Mouse (Mus musculus): ENCODE measurements at regions not wholly inside any gene's neighbourhood (a gene's known extent, or its start where the extent isn't known, plus 50 kb on each side); places are given as distances from the start of the nearest gene placed in this dataset.

DNA sequence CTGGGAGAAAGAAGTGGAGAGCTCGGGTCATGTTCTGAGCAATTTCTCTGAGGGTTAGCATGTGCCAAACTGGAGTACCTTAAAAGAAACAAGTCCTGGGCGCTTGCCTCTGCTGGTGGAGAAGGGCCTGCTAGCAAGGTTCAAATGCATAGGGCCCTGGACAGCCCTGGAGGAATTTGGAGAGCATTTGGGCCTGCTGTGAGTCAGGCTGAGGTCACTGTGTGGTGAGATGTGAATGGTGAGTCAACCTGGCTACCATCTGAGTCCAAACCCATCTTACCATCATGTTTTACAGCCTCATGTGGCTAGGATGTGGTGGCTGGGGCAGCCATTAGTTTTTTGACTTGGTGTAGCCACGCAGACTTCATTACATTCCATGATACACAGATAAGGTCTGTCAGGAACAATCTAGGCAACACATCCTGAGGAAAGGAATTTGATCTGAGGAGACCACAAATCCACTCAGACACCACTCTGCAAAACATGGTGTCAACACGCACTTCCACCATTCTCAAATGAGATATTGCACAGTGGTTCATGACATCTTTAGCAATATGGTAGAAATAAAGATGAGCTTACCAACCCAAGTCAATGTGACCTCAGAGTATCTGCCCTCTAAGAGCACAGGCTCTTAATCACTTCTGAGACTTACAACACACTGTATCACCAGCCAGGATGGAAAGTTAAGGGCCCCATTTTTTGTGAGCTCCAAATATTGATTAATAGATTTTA lies 83.1 kb downstream of the Thbs2 start:
- peak in 1 of 2 experiments; percentile 3 for DNase-seq (ENCODE audit: low spot score in 2 of 2)

DNA sequence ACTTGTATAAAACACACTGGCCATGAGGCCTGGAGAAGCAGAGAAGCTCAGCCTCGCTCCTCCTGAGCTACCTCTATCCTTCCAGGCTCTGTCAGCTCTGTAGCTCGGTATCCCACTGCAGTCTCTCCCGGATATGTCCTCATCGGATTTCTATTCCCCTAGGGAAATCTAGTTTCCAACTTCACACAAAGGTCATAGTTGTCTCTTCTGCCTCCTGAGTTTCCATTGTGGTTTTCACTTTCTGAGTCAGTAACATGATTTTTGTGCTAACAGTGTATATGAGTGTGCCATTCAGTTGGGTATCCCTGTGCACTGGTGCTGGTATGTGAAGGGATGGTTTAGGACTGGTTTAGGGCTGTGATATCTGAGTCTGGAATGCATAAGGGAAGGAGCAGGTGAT lies 85.2 kb downstream of the Thbs2 start:
- peak in 1 of 2 experiments; percentile 5 for DNase-seq (ENCODE audit: low spot score in 2 of 2)

- DNase-seq (ENCODE audit: low spot score in 2 of 2): no peak
Observed at GRCm38 (mm10) chr17:14606356-14606989, 87.6 kb downstream of the Thbs2 start.

DNA sequence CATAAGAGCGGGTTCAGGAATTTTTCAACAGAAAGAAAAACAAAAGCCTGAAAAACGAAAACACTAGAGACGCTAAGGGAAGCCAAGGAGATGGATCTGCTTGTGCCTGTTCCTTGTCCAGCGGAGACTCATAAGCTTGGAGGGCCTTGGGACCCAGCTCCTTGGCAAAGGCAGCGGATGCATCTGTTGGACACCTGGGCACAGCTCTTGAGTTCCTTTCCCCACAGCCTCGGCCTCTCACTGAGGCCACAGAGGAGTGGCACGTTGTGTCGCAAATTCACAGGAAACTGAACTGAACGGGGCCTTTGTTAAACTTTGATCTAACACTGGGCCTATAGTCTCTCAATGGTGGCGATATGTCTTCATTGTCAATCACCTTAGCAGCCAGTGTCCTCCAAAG lies 94.4 kb downstream of the Thbs2 start:
- no peak for DNase-seq (ENCODE audit: low spot score in 2 of 2)

DNA sequence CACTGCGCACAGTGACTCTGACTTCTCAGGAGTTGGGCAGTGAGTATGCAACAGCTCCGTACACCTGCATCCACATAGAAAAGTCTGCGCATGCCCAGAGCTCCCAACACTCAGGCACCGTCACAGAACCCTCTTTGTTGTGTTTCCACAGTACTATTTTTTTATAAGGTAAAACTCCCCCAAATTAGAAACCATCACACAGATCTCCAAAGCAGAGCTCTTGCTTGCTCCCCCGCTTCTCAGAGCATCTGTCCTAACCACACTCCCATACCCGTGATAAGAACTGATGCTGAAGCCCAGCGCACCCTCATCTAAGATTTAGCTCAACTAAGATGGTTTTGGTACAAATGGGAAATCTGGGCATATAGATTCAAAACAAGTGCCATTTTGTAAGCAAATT lies 97.6 kb downstream of the Thbs2 start:
- no peak for DNase-seq (ENCODE audit: low spot score in 2 of 2)

GRCm38 (mm10) chr17:14595525-14595924 lies 98.5 kb downstream of the Thbs2 start:
- DNase-seq (ENCODE audit: low spot score in 2 of 2): peak in 1 of 2 experiments; percentile 27

DNA sequence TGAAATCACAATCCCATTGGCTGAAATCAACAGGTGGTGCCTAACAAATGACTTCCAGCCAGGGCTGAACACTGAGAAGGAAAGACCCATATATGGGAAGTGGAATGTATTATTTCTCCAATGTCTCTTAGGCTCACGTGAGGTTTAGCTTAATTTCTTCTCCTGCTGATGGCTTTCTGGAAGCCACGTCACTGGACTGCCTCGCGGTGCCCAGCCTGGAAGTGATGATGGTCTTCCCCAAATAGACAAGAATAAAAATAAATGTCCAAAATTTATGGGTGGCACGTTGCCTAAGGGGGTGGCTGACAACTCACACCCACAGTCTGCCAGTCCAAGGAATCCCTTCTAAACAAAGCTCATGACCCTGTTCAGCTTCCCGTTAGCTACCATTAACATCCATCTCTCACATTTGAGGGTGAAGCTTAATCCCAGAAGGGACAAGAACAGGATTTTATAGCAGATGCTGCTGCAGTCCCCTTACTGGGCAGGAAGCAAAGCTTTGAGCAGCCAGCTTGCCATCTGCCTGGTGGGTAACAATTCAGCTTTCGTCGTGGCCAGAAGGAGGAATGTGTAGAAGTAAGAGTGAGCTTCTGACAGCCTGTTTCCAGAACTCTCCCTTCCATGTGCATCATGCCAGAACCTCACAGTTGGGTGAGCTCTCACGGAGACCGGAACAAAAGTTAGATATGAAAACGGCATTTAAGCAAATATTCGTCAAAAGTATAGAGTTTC lies 105.8 kb downstream of the Thbs2 start:
- DNase-seq (ENCODE audit: low spot score in 2 of 2): peak; percentile 59 to 82

- no peak for DNase-seq (ENCODE audit: low spot score in 2 of 2)
Observed at GRCm38 (mm10) chr17:14579671-14580070, 114.4 kb downstream of the Thbs2 start.

DNA sequence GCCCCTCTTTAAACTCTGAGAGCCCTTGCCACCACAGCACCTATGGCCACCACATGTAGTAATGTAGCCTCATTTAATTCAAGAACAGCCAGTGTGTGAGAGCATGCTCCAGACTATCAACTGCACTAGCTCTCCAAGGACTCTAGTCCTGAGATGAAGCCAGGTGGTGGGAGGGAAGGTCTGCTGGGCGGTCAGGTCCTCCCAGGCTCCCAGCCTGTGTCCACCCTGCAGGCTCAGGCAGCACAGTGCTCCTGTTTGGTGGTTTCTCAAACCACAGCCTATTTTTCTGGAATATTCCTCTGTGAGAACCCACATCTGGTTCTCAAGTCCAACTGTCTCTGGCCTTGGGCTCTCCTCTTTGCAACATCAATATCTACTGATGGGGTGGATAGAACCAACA lies 115.3 kb downstream of the Thbs2 start:
- no peak for DNase-seq (ENCODE audit: low spot score in 2 of 2)

DNA sequence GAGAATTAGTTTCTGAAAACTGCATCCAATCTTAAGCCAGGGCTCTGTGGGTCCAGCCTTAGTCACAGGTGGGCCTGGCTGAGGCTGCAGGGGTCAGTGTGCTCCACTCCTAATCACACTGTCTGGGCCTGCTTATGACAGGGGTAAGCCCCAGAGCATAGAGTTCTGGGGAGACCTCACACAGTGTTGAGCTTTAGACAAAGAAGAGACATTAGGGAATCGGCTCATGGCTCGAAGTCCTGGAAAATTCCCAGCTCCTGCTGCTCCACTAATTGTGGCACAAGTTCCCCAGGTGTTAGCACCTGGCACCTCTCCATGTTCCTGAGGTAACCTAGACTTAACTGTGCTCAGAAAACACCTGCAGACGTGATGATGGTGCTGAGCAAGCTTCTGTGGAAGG lies 115.8 kb downstream of the Thbs2 start:
- DNase-seq (ENCODE audit: low spot score in 2 of 2): no peak

DNA sequence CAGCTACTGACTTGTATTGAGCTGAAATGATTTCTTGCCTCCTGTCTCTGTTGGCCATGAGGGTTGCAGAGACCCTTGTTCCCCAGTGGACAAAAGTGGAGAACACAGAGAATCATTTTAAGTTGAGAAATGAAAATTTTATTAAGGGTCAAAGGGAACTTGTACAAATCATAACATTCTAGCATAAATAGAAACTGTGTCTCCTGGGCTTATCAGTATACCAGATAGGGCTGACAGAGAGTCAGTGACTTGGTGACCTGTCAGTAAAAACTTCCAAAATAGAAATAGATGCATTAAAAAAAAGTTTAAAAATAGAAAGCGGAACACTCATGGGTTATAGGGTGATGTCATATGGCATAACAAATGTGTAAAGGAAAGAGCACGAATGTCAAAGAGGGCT lies 117.9 kb downstream of the Thbs2 start:
- no peak for DNase-seq (ENCODE audit: low spot score in 2 of 2)

DNA sequence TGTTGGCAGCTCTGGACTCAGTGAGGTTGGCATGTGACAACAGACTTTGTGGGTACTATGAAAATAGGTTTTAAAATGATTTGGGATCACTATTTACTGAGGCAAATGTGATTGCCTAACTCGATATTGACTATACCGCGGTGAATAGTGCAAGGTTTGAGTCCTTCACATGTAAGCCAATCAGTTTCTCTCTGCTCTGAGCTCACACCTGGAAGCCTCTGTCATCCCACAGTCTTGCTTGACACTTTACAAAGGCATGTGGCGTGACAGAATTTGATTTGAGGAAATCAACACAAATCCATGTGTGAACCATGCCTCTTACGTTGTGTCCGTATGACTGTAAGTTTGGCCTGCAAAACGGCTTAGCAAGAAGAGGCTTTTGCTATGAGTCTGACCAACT lies 122.9 kb downstream of the Thbs2 start:
- DNase-seq (ENCODE audit: low spot score in 2 of 2): no peak

GRCm38 (mm10) chr17:14570266-14570775 lies 123.7 kb downstream of the Thbs2 start:
- DNase-seq (ENCODE audit: low spot score in 2 of 2): no peak

GRCm38 (mm10) chr17:14562191-14562590 lies 131.8 kb downstream of the Thbs2 start:
- DNase-seq (ENCODE audit: low spot score in 2 of 2): no peak

GRCm38 (mm10) chr17:14557214-14557613 lies 136.8 kb downstream of the Thbs2 start:
- DNase-seq (ENCODE audit: low spot score in 2 of 2): no peak

- no peak for DNase-seq (ENCODE audit: low spot score in 2 of 2)
Observed at GRCm38 (mm10) chr17:14553195-14553594, 140.8 kb downstream of the Thbs2 start.

DNA sequence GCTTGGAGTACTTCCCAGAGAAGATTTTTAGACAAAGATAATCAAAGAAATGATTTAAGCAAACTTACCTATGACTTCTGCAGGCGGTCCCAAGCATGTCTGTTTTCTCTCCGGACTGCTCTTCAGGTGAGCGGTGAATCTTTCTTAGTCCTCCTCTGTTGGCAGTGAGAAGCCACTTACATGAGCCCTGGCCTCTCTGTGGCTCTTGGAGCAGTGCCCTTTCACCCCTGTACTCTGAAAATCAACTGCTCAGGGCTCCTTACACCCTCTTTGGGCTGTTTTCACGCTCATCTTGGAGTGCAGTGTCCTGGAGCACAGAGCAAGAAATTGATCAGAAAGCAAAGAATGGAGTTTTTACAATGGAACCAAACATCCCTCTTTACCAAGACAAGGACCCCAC lies 142.0 kb downstream of the Thbs2 start:
- no peak for DNase-seq (ENCODE audit: low spot score in 2 of 2)

DNA sequence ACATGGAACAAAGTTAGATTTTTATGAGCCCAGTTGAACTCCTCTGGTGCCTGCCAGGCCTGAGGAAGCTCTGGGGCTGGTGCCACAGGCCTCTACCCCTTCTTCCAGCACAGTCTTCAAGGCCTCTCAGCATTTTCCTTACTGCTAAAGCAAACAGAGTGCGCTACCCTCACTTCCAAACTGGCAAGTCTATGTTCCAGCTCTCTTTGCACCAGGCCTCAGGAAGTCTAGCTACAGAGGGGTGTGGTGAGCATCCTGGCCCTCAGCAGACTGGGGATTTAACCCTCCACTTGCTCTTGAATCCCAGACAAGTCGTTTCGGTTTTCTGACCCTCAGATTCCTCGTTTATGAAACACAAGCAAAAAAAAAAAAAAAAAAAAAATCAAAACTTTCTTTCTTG lies 142.4 kb downstream of the Thbs2 start:
- DNase-seq (ENCODE audit: low spot score in 2 of 2): no peak

GRCm38 (mm10) chr17:14545822-14546473 lies 148.1 kb downstream of the Thbs2 start:
- DNase-seq (ENCODE audit: low spot score in 2 of 2): peak; percentile 80 to 86

DNA sequence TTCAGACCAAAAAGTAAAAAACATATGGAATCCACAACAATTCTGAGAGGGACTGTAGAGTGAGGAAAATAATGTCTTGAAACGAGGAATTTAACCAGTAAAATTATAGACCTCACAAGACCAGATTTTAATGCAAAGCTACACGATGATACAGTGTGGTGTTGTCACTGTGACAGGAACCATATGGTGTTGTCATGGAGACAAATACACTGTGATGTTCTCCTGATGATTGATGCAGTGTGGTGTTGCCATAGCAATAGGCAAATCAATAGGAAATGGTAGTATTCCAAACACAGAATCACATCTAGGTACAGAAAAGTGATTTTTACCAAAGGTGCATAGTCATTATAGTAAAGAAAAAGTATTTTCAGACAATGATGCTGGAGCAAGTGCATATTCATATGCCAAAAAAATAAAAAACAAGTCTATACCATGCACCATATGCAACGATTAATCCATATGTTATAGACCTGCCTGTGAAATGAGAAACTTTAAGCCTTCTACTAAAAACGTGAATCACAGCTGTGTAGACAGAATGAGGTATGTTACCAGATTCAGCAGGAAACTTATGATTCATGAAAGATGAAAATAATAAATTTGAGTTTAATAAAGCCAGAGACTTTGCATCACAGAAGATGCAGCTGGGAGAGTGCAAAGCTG lies 149.6 kb downstream of the Thbs2 start:
- no peak for DNase-seq (ENCODE audit: low spot score in 2 of 2)

DNA sequence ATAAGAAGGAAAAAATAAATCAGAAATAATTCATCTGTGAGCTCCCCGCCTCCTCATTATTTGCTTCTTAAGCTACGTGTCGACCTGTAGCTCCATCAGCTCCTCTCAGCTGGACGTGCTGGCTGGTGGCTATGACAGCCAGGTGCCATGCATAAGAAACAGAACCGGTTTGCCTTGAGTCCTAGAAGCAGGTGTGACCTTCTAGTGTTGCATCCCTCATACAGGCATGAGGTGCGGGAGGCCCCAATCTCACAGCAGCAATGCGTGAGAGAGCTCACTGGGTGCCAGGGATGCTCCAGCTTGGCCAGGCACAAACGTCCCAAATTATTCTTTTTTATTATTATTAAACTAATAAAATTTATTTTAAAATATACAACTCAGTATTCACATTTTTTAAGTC lies 153.0 kb downstream of the Thbs2 start:
- no peak for DNase-seq (ENCODE audit: low spot score in 2 of 2)

All from right cerebral cortex, postnatal 10 days (tissue).